Mouse (Mus musculus): Measurements from ENCODE around the gene Ociad2.

The Ociad2 gene

DNA sequence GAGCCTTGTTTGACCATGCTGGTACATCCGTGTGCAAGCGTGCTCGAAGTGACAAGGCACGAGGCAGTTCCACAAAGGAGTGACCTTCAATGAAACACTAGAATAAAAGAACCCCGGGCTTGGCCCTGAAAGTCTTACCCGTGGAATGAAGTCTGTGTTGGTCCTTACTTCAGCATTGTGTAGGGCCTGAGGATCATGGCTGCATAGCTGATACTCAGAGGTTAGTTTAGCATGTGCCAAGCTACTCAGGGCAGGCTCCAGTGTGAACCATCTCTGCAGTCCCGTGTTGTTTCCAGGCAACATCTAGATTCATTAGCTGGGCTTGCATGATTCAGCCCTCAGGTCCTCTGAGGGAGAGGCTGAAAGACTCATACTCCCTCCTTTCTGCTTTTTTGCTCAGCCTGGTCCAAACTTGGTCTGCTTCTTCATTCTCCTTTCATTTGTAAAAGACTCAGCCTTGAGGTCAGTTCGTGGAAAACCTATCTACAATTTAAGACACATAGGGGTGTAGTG, at the start of gene Ociad2:
Gene Ociad2, minus strand, starts transcription at position 306 of the 513 bp plus-strand sequence.
- ATAC-seq (ENCODE audit: low TSS enrichment): no peak

- ATAC-seq (ENCODE audit: low TSS enrichment): no peak
Observed at GRCm38 (mm10) chr5:73383647-73383970, 42.8 kb upstream of the Ociad2 start.

DNA sequence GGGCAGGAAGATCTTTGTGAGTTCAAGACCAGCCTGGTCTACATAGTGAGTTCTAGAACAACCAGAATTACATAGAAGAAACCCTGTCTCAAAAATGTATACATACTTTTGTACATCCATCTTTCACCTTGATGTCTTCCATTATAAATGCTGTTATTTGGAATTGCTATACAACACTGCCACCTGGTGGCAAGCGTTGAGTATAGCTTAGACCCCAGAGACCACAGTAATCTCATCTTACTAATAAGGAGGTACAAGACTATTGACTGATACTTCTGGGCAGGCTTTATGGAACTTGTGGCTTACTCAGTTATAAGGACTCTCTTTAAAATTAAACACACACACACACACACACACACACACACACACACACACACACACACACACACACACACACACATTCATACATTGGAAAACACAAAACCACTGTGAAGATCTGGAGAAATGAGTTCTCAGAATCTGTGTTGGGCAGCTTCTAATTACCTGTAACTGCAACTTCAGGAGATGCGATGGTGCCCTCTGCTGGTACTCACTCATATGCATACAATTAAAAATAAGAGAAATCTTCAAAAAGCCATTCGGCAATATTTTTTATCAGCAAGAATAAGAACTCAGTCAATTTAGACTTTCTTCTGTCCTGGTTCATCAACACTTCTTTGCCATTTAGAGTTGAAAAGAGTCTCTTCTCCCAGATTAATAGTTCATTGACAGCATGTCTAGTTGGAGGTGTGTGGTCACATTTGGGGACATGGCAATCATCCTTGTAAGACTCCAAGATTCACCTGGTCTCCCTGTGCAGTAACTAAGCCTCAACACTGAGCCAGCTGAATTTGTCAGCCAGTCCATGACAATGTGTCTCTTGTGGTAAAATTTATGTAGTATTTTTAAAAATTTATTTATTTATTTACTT, 42.2 kb upstream of the Ociad2 start:
- no peak for ATAC-seq (ENCODE audit: low TSS enrichment)

- ATAC-seq (ENCODE audit: low TSS enrichment): no peak
Observed at GRCm38 (mm10) chr5:73381976-73382540, 41.2 kb upstream of the Ociad2 start.

- no peak for ATAC-seq (ENCODE audit: low TSS enrichment)
Observed at GRCm38 (mm10) chr5:73381510-73381909, 40.7 kb upstream of the Ociad2 start.

DNA sequence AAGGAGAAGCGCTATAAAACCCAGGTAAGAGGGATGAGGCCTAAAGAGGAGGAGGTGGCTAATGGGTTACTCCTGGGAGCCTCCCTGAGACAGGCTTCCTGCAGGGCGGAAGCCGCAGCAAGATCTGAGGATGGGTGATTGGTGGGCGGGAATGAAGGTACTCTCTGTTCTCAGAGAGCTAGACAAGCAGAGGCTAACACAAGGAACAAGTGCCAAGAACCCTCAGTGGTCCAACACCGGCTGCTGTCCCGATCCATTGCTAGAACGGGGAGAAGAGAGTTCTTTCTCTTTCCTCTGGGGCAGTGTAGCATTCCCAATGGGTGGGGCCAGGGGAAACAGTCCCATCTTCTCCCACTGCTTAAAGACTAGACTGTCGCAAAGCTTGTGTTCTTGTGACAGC, 40.0 kb upstream of the Ociad2 start:
- ATAC-seq (ENCODE audit: low TSS enrichment): peak; percentile 36

GRCm38 (mm10) chr5:73379908-73380307, 39.1 kb upstream of the Ociad2 start:
- peak; percentile 80 for ATAC-seq (ENCODE audit: low TSS enrichment)

GRCm38 (mm10) chr5:73376491-73376890, 35.7 kb upstream of the Ociad2 start:
- ATAC-seq (ENCODE audit: low TSS enrichment): no peak

GRCm38 (mm10) chr5:73376041-73376440, 35.2 kb upstream of the Ociad2 start:
- ATAC-seq (ENCODE audit: low TSS enrichment): no peak

- peak; percentile 18; the same call in 1 of the 2 replicates for ATAC-seq (ENCODE audit: low TSS enrichment)
Observed at GRCm38 (mm10) chr5:73373184-73373583, 32.4 kb upstream of the Ociad2 start.

GRCm38 (mm10) chr5:73372601-73373000, 31.8 kb upstream of the Ociad2 start:
- no peak for ATAC-seq (ENCODE audit: low TSS enrichment)

DNA sequence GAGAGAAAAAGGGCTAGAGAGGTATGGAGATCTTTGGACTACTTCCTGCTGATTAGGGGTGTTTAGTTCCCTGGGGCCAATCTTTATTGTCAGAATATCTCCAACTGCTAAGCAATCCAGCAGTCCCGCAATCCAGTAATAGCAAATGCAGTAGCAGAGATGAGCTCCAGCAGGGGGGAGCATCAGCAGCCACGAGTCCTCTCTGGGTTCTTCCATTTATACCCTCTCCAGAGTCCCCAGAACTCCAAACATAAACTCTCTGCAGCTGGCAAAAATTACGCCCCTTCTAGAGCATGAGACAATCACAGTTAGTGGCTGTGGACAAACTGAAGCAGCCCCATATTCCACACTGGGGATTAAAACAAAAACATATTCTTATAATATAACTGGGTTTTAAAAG, 28.9 kb upstream of the Ociad2 start:
- peak; percentile 45 for ATAC-seq (ENCODE audit: low TSS enrichment)

GRCm38 (mm10) chr5:73368845-73369447, 28.1 kb upstream of the Ociad2 start:
- peak; percentile 72 for ATAC-seq (ENCODE audit: low TSS enrichment)

DNA sequence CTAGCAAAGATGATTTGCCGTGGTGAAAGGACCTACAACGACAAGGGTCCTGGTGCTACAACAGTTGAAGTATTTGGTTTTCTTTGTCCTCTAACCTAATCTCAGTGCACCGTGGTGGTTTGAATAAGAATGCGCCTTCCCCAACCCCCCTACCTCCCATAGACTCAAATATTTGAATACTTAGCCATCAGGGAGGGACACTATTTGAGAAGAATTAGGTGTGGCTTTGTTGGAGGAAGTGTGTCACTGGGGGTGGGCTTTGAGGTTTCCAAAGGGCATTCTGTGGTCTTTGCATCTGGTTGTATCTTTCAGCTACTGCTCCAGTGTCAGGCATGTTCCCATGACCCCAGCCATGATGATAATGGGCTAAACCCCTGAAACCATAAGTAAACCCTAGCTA, 27.1 kb upstream of the Ociad2 start:
- ATAC-seq (ENCODE audit: low TSS enrichment): no peak

- ATAC-seq (ENCODE audit: low TSS enrichment): no peak
Observed at GRCm38 (mm10) chr5:73364107-73364864, 23.5 kb upstream of the Ociad2 start.

GRCm38 (mm10) chr5:73362791-73363190, 22.0 kb upstream of the Ociad2 start:
- peak; percentile 15 for ATAC-seq (ENCODE audit: low TSS enrichment)

DNA sequence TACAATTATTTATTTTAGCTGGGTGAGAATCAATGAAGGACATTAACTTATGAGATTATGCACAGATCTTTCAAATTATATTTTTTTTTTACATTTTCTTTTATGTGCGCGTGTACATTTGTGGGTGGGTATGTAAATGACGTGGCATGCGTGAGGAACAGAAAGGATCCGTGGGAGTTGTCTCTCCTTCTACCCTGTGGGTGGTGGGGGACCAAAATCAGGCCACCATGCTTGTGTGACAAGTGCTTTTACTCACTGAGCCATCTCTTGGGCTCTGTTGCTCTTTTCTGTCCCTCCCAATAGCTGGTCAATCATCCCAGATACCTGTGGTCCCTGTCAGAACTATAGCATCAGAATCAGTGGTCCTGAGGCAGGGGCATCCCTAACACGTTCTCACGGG, 21.5 kb upstream of the Ociad2 start:
- peak; percentile 57 for ATAC-seq (ENCODE audit: low TSS enrichment)

DNA sequence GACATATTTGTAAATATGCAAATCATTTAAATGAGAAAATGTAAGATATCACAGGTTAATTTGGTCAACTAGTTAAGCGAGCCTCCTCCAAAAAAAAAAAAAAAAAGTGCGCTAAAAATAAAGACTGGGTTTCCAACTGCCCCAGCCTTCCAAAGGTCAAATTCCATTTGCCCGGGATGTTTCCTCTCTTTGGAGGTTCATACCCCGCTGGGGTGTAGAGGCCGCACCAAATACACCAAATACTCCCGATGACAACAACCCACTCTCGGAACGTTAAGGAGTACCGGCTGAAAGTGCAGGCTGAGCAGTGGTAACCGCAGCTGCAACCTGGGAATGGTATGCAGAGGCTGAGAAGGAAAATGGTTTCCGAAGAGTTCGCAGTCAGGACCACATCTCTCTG, 19.4 kb upstream of the Ociad2 start:
- ATAC-seq (ENCODE audit: low TSS enrichment): no peak

DNA sequence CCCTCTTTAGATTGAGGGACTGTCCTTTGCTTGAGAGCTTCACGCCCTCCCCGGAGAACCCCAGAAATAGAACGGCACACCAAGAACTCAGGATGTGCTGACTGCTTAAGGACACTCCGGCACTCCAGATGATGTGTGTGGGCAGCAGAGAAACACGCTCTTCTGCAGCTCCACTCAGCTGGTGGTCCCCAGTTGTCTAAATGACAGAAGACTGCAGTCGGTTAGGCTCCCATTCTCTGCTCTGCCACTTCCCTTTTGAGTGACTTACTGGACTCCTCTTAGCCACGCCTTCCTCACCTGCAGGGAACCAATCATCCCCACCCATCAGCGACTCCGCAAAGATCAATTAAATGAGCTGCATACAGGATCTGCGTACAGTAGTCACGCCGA, 18.9 kb upstream of the Ociad2 start:
- peak; percentile 87 for ATAC-seq (ENCODE audit: low TSS enrichment)

DNA sequence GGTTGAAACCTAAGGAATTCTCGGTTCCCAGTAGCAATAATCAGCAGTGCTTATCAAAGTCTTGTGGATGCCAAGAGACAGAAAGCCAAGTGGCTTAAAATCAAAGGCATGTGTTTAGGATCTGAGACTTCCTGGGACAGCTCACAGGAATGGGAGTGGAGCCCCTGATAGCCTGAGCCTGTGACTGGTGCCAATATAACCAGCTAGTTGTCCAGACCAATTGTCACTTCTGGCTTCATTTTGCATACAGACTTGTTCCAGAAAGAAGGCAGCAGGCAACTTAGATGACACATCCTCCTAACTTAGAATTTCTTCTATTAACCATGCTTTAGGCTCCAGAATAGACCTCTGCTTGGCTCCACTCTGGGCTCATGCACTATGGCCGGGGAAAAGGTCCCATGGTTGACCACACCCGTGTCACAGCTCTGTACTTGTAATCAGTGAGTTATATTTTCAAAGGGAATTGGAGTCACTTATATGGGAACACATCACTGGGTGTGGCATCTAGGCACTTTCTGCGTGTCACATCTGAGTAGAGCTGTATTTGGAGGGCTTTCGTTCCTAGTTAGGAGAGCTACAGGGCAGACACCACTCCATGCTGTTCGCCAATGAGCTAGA, 18.4 kb upstream of the Ociad2 start:
- peak; percentile 22 for ATAC-seq (ENCODE audit: low TSS enrichment)

DNA sequence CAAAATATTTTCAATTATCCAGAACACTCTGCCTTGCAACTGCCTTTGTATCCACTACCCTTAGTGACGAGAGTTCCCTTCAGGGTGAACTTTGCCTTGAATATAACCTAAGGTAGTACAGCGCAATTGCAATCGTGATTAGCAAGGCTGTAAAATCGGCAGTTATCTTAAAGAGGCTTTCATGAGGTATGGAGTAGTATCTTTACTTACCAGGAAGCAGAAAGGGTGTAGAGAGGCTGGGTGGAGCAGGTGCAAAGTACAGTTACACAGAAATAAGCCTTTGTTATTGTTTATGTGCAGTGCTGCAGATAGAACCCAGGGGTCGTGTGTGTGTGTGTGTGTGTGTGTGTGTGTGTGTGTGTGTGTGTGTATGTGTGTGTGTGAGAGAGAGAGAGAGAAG, 14.6 kb upstream of the Ociad2 start:
- ATAC-seq (ENCODE audit: low TSS enrichment): no peak

DNA sequence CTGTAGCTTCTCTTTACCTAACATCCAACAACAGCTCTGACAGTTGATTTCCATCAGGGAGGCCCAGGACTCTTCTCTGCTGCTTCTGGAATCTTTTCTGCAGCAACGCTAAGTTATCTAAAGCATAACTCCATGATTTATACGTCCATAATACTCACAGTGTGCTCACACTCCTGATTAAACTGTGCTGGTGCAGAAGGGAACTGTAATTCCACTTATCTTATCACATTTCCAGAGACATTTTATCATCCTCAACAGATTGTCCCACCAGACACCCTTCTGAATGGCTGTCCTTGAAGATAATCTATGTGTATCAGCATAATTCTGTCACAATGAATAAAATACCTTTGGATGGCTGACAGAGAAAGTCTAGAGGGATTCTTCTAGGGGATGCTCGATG, 13.2 kb upstream of the Ociad2 start:
- peak; percentile 18 for ATAC-seq (ENCODE audit: low TSS enrichment)

Data from frontal cortex, adult (tissue).